Mouse (Mus musculus) liver, embryonic 12.5 days (tissue): ENCODE measurements around the gene Pqlc2. TPM values are rescaled to one million over a fixed set of nuclear protein-coding genes. Genes with fewer than 3 reads are reported as not detected.

Experiments
- ATAC-seq: fragments of 200-750 bp; cut with Nextera tagmentation; 2 replicates; pipeline ENCODE4 v1.8.0; 2017; ENCODE audit warnings: moderate number of reproducible peaks, mild to moderate bottlenecking, moderate library complexity
- H3K27ac ChIP-seq: fragments of 300-500 bp; sonication (generic); 2 replicates; pipeline ENCODE4 v1.5.1; 2016; ENCODE audit warnings: mild to moderate bottlenecking
- H3K27me3 ChIP-seq: fragments of 300-500 bp; sonication (generic); replicated peaks from 2 replicates; pipeline ENCODE4 v1.6.1; 2016; ENCODE audit warnings: mild to moderate bottlenecking, moderate library complexity
- H3K36me3 ChIP-seq: fragments of 300-500 bp; sonication (generic); 2 replicates; pipeline ENCODE4 v1.6.1; 2016; ENCODE audit warnings: mild to moderate bottlenecking, moderate library complexity
- H3K4me1 ChIP-seq: fragments of 300-500 bp; sonication (generic); 2 replicates; pipeline ENCODE4 v1.6.1; 2016
- H3K4me2 ChIP-seq: fragments of 300-500 bp; sonication (generic); 2 replicates; pipeline ENCODE4 v1.6.1; 2016; ENCODE audit warnings: mild to moderate bottlenecking, moderate library complexity
- H3K4me3 ChIP-seq: fragments of 300-500 bp; sonication (generic); 2 replicates; pipeline ENCODE4 v1.5.1; 2016; ENCODE audit warnings: mild to moderate bottlenecking, moderate library complexity
- H3K9ac ChIP-seq: fragments of 300-500 bp; sonication (generic); 2 replicates; pipeline ENCODE4 v1.6.1; 2016; ENCODE audit warnings: mild to moderate bottlenecking, moderate library complexity
- H3K9me3 ChIP-seq: fragments of 300-500 bp; sonication (generic); replicated peaks from 2 replicates; pipeline ENCODE4 v1.6.1; 2016; ENCODE audit warnings: mild to moderate bottlenecking, moderate library complexity
- WGBS: fragments of 180-500 bp; shearing (Covaris S2); methylation state at CpG from one replicate; pipeline ENCODE4 v1.1.7; 2016; ENCODE audit not compliant: insufficient replicate concordance; 5-methylcytosine and 5-hydroxymethylcytosine counted together
- polyA plus RNA-seq: library from polyadenylated mRNA; unstranded; fragments of >200 nt; fragmentation: Nextera tagmentation; extraction: Ambion mirVana; gene quantifications from 2 replicates; pipeline ENCODE4 v1.2.1, GENCODE M21; 2016

Pqlc2 gene
- 9.4 and 9.5 TPM in 2 replicates for polyA plus RNA-seq

DNA sequence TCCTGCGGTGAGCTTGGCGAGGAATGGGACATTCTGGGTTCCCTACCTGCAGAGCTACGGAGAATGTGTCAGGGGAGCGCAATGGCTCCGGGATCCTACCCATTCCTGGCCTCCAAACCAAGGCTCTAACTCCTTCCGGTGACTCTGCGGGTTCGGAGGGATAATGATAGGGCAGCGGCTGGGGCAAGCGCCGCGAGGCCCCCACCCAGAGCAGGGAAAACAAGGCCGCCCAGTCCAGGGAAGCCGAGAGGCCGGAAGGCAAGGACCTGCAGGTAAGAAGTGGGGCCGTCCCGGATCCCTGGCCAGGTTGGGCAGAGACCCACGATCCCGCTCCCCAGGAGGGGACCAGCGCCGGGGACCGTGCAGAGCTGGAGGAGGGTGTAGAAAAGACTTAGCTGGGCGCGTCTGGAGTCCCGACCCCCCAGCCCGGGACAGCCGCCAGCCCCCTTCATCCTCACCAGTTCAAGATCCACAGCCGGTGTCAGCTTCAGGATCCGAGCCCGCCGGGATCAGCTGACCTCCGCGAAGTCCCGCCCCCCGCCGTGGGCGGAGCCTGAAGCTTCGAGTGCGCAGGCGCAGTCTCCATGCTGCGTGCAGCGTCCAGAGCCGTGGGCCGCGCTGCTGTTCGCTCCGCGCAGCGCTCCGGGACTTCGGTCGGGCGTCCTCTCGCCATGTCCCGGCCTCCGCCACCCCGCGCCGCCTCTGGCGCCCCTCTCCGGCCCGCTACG lies at the start of gene Pqlc2, which contains the start of gene Akr7a5:
Gene Pqlc2 (minus strand): TSS at position 538 of the 728 bp plus-strand sequence.
Gene Akr7a5 (plus strand): TSS at position 574 of the 728 bp plus-strand sequence.
- peaks cover 35% of the 10 kb centered on the region for H3K4me1 ChIP-seq
- H3K27me3 ChIP-seq, result peaks cover 12% of the 10 kb centered on the region; the same call in 1 of the 2 replicates
- ATAC-seq, result peak; percentile 88
- peak within 1 kb of the TSS; percentile 69 for H3K27ac ChIP-seq
- H3K4me2 ChIP-seq, result peak within 1 kb of the TSS; percentile 100
- WGBS, result 1% methylated on average over 63 of the region's 63 CpGs
- peak within 1 kb of the TSS; percentile 78 for H3K4me3 ChIP-seq
- H3K36me3 ChIP-seq, result peaks cover 22% of the 10 kb centered on the region
- no peaks in the 10 kb centered on the region for H3K9me3 ChIP-seq
- peak within 1 kb of the TSS; percentile 91 for H3K9ac ChIP-seq

DNA sequence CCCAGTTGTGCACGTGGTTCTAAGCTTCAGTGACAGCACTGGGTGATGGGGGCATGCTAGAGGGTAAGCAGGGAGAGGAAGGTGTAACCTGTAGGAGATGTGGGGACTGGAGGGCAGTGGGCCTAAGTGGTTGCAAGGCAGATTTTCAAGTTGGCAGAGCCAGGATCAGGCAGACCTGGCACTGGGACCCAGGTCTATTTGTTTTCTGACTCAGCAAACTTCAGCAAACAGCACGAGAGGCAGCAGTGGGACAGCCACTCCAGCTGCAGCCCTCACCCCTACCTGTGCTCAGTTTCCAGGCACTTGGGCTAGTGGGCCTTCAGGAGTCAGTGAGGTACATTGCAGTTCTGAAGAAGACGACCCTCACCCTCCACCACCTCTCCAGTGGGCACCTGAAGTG lies 46.7 kb upstream of the Pqlc2 start:
- H3K4me1 ChIP-seq, result peaks cover 57% of the 10 kb centered on the region
- no peak overlapping the region for H3K4me3 ChIP-seq
- H3K9me3 ChIP-seq, result no peaks in the 10 kb centered on the region
- 0 out of 2 replicates have a peak overlapping the region, but pooled peaks have one; percentile 1 for H3K27ac ChIP-seq
- H3K27me3 ChIP-seq, result no peaks in the 10 kb centered on the region
- H3K9ac ChIP-seq, result no peak overlapping the region
- WGBS, result 81% methylated on average over 3 of the region's 3 CpGs
- ATAC-seq, result no peak
- no peak overlapping the region for H3K4me2 ChIP-seq
- peaks cover 85% of the 10 kb centered on the region for H3K36me3 ChIP-seq

DNA sequence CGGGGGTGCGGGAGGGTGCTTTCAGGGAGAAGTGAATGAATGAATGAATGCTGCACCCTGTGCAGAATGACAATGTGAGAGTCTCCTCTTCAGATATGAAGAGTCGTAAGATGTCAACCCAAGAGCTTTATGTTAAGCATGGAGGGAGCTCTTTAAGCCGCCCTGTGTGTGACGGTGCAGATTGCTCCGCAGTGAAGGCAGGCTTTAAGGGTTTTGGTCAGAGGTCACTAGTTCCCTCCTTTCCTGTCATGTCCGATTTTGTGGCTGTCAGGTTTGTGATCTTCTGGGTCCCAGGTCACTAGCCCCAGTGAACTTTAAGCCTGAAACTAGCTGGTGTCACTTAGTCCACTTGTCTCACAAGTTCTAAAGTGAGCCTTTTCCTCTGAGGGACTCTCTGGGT lies 42.3 kb upstream of the Pqlc2 start:
- ATAC-seq, result peak; percentile 62
- peaks cover 46% of the 10 kb centered on the region for H3K4me1 ChIP-seq
- peak overlapping the region; percentile 92 for H3K4me3 ChIP-seq
- H3K9ac ChIP-seq, result peak overlapping the region; percentile 91
- no peaks in the 10 kb centered on the region for H3K9me3 ChIP-seq
- peak overlapping the region; percentile 90 for H3K4me2 ChIP-seq
- no peaks in the 10 kb centered on the region for H3K27me3 ChIP-seq
- H3K36me3 ChIP-seq, result peaks cover 69% of the 10 kb centered on the region
- 4% methylated on average over 7 of the region's 7 CpGs for WGBS
- H3K27ac ChIP-seq, result peak overlapping the region; percentile 95

DNA sequence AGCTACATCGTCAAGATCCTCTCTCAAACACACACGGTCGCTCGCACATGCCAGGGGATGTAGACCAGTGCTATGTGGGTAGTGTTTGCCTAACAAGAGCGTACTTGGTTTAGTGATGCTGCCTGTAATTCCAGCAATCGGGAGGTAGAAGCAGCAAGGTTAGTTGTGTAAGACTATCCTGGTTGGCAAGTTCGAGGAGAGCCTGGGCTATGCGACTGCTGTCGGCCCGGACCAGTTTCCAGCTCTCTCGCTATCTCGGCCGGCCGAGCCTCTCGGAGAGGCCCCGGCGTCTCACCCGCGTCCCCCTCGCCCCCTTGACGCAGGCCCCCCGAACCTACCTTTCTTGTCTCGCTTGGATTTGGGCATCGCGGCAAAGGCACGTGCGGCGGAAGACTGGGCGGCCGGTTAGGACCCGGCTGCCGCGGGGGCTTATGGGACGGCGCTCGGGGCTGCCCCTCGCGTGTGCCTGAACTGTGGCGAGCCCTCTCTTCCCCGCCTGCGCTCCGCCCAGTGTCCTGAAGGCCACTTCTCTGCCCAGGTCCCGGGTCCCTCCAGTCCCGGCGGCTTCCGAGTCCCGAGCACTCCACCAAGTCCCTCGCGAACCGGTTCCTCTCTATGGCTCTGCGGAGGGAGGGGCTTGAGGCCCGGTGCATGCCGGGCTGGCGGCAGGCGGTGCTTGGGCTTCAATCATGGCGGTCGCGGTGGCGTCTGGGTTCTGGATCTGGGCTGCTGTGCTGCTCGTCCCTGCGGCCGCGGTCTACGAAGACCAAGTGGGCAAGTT lies 41.6 kb upstream of the Pqlc2 start, which contains the start of the genes Mrto4, Emc1 and Ubr4:
Gene Mrto4 (minus strand): TSS at position 646 of the 781 bp plus-strand sequence.
Gene Emc1 (plus strand): TSS at position 657 of the 781 bp plus-strand sequence.
Gene Ubr4 (plus strand): TSS at position 679 of the 781 bp plus-strand sequence.
- Histone ChIP-seq H3K4me1 (peaks cover 46% of the 10 kb centered on the region), H3K27ac (peak within 1 kb of the TSS; percentile 95), H3K36me3 (peaks cover 69% of the 10 kb centered on the region), H3K4me2 (peak within 1 kb of the TSS; percentile 90), H3K9me3 (no peaks in the 10 kb centered on the region), H3K9ac (peak within 1 kb of the TSS; percentile 91), H3K27me3 (no peaks in the 10 kb centered on the region), H3K4me3 (peak within 1 kb of the TSS; percentile 92)
- WGBS, result under 1% methylated on average over 64 of the region's 64 CpGs
- ATAC-seq, result peak; percentile 92

- peaks cover 17% of the 10 kb centered on the region for H3K4me1 ChIP-seq
- no peak overlapping the region for H3K4me3 ChIP-seq
- H3K9ac ChIP-seq, result no peak overlapping the region
- peaks cover 60% of the 10 kb centered on the region for H3K36me3 ChIP-seq
- 82% methylated on average over 23 of the region's 23 CpGs for WGBS
- H3K4me2 ChIP-seq, result no peak overlapping the region
- no peaks in the 10 kb centered on the region for H3K9me3 ChIP-seq
- ATAC-seq, result no peak
- no peaks in the 10 kb centered on the region for H3K27me3 ChIP-seq
- H3K27ac ChIP-seq, result no peak overlapping the region
Observed at GRCm38 (mm10) chr4:139345416-139346019, 35.0 kb upstream of the Pqlc2 start.

DNA sequence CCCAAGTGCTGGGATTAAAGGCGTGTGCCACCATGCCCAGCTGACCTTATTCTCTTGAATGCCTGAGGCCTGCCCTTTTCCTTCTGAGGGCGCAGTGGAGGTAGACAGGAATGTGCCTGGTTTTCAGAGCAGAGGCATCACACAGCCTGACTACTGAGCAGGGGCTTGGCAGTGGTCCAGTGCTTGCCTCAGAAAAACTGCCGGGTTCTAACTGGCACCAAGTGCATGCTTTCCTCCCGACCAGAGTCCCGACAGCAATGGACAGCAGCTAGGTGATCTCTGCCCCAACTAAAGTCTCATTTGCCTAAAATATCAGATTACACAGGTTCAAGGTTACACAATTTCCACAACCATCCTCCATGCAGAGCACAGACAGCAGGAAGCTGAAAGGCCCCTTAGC lies 33.2 kb upstream of the Pqlc2 start:
- Histone ChIP-seq H3K9ac (no peak overlapping the region), H3K4me1 (peaks cover 5% of the 10 kb centered on the region), H3K27ac (no peak overlapping the region), H3K27me3 (no peaks in the 10 kb centered on the region), H3K4me3 (no peak overlapping the region), H3K36me3 (peaks cover 42% of the 10 kb centered on the region), H3K9me3 (no peaks in the 10 kb centered on the region), H3K4me2 (no peak overlapping the region)
- 58% methylated on average over 5 of the region's 5 CpGs for WGBS
- no peak for ATAC-seq

DNA sequence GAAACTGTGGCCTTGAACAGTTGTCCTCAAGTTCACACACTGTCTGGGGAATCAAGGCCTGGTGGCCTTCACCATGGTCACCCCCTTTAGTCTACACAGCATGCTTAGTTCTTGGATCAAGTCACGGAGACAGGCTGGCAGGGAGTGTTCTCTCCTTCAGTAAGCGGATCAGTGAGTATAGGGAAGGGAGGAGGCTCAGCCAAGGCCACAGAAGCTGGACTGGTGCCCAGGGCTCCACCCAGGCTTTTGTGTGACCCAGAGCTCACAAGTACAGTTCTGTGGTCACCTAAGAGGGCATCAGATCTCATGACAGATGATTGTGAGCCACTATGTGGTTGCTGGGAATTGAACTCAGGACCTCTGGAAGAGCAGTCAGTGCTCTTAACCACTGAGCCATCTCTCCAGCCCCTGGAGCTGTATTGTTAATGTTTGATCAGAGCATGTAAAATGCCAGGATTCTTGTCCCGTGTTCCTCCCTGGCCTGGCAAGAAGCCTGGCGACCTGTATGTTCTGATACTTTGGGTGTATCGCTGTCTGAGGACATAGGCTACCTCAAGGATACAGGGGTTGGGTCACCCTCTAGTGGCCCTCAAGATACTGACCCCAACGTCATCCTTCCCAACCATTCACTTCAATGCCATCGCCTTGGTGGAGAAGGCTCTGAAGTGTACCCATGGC lies 31.2 kb upstream of the Pqlc2 start:
- Histone ChIP-seq H3K27me3 (no peaks in the 10 kb centered on the region), H3K4me3 (no peak overlapping the region), H3K27ac (no peak overlapping the region), H3K4me1 (peaks cover 23% of the 10 kb centered on the region), H3K4me2 (no peak overlapping the region), H3K9me3 (no peaks in the 10 kb centered on the region), H3K36me3 (peaks cover 21% of the 10 kb centered on the region), H3K9ac (no peak overlapping the region)
- 65% methylated on average over 7 of the region's 7 CpGs for WGBS
- no peak for ATAC-seq

- Histone ChIP-seq H3K4me3 (no peak overlapping the region), H3K27me3 (no peaks in the 10 kb centered on the region), H3K27ac (no peak overlapping the region), H3K9ac (no peak overlapping the region), H3K4me2 (no peak overlapping the region), H3K9me3 (no peaks in the 10 kb centered on the region), H3K4me1 (peaks cover 31% of the 10 kb centered on the region), H3K36me3 (peaks cover 13% of the 10 kb centered on the region)
- 62% methylated on average over 4 of the region's 4 CpGs for WGBS
- no peak for ATAC-seq
Observed at GRCm38 (mm10) chr4:139340835-139341234, 30.3 kb upstream of the Pqlc2 start.

DNA sequence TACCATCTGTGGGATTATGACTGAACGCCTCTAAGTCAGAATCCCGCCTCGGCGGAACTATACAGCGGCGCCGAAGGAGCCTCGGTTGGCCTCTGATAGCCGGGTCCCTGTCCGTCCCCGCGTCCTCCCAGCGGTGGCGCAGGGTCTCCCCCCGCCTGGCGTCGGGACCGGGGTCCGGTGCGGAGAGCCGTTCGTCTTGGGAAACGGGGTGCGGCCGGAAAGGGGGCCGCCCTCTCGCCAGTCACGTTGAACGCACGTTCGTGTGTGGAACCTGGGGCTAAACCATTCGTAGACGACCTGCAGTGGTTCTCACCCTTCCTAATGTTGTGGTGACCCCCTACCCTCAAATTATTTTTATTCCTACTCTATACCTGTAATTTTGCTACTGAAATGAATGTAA lies 27.6 kb upstream of the Pqlc2 start:
- no peak overlapping the region for H3K27ac ChIP-seq
- H3K9ac ChIP-seq, result peak overlapping the region; percentile 22; the same call in 1 of the 2 replicates
- no peaks in the 10 kb centered on the region for H3K27me3 ChIP-seq
- ATAC-seq, result no peak
- no peaks in the 10 kb centered on the region for H3K9me3 ChIP-seq
- H3K4me2 ChIP-seq, result peak overlapping the region; percentile 87
- H3K4me3 ChIP-seq, result no peak overlapping the region
- H3K36me3 ChIP-seq, result no peaks in the 10 kb centered on the region
- H3K4me1 ChIP-seq, result peaks cover 51% of the 10 kb centered on the region
- WGBS, result 46% methylated on average over 33 of the region's 33 CpGs

DNA sequence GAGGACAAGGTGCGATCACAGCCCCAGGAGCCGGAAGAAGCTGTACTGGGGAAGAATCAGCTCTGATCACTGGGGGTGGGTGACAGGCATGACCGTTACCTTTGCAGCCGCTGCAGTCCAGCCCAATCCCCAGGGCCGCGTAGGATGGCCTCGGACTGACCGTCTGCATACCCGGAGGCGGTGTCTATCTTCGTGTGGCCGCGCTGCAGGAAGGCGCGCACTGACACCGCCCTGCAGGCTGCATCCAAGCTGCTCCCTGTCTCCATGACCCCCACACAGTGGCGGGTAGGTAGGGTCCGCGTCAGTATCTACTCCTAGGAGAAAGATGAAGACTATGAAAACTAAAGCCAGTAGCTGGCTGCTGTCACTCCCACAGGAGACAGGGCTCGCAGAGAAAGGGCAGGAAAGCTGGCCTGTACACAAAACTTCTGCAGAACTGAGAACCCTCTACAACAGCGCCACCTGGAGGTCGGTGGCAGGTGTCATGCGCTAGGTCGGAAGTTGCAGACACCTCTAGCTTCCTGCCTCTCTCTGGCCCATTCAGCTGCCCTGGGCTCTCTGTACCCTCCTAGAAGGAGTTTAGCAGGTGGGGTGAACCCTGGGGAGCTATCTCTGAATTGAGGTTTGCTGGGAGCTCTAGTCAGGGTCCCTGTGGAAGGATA lies 26.4 kb upstream of the Pqlc2 start:
- H3K9ac ChIP-seq, result peak overlapping the region; percentile 74
- ATAC-seq, result peak; percentile 71
- 12% methylated on average over 24 of the region's 24 CpGs for WGBS
- H3K4me2 ChIP-seq, result peak overlapping the region; percentile 87
- peaks cover 58% of the 10 kb centered on the region for H3K4me1 ChIP-seq
- H3K36me3 ChIP-seq, result peaks cover 4% of the 10 kb centered on the region; the same call in 1 of the 2 replicates
- H3K4me3 ChIP-seq, result peak overlapping the region; percentile 65
- no peaks in the 10 kb centered on the region for H3K9me3 ChIP-seq
- no peaks in the 10 kb centered on the region for H3K27me3 ChIP-seq
- H3K27ac ChIP-seq, result peak overlapping the region; percentile 98

DNA sequence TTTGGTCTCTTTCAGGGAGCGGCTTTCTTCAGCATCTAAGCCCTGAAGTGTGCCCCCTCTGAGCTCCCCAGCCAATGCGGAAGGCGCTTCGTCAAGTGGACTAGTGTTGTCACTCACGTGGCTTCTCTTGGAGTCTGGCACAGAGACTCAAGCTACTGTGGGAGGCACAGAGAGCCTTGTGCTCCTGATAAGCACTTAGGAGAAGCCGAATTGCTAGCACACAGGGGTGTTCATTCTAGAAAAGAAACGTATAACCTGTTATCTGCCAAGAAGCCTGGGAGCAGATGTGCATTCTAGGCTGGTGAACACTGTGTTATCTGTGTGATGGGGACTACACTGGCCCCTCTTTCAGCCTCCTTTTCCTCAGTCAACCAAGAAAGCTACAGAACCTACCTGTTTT lies 25.0 kb upstream of the Pqlc2 start:
- peak overlapping the region; percentile 98 for H3K27ac ChIP-seq
- peak overlapping the region; percentile 65 for H3K4me3 ChIP-seq
- H3K36me3 ChIP-seq, result peaks cover 4% of the 10 kb centered on the region; the same call in 1 of the 2 replicates
- peaks cover 68% of the 10 kb centered on the region for H3K4me1 ChIP-seq
- no peaks in the 10 kb centered on the region for H3K27me3 ChIP-seq
- 7% methylated on average over 7 of the region's 7 CpGs for WGBS
- H3K4me2 ChIP-seq, result peak overlapping the region; percentile 87
- ATAC-seq, result peak; percentile 89
- peak overlapping the region; percentile 74 for H3K9ac ChIP-seq
- no peaks in the 10 kb centered on the region for H3K9me3 ChIP-seq
